Mouse (Mus musculus): Measurements from ENCODE around the gene Gm20388. TPM values are rescaled to one million over a fixed set of nuclear protein-coding genes. Genes with fewer than 3 reads are reported as not detected.

Gene Gm20388
- polyA plus RNA-seq, 1 experiment from 2014 or later = not detected

DNA sequence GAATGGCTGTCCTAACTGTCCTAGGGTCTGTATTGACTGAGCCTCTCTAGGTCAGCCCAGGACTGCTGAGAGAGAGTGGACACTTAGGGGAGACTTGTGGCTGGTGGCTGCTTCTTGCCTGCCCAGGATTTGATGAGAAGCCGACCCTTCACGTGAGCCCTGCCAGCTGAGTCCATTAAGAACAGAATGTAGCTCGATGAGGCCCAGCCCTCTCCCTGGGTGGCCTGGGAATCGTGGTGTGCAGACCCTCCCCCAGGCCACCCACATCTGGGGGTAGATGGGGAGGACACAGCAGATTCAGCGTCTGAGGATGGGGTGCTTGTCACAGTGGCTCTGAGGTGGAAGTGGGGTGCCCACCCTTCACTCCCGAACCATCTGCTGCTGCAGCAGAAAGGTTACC is 1001.8 kb downstream of the Gm20388 start:
- H3K36me3 ChIP-seq (ENCODE audit: control insufficient read depth, insufficient read depth, low read length) = no peaks in the 10 kb centered on the region
- no peaks in the 10 kb centered on the region for H3K9me3 ChIP-seq (ENCODE audit: control insufficient read depth, low read length)
- no peak overlapping the region for H3K4me3 ChIP-seq (ENCODE audit: control insufficient read depth in 1 of 2, insufficient read depth in 1 of 2, low read depth in 1 of 2, low read length in 2 of 2)
- H3K27me3 ChIP-seq (ENCODE audit: control insufficient read depth, insufficient read depth, low read length) = peaks cover 15% of the 10 kb centered on the region; the same call in 1 of the 2 replicates
- H3K4me1 ChIP-seq (ENCODE audit: control insufficient read depth in 2 of 2, insufficient read depth in 2 of 2, low read length in 2 of 2) = no peaks in the 10 kb centered on the region; a peak in 1 of 4 replicates
- no peak overlapping the region for H3K9ac ChIP-seq (ENCODE audit: low read length)
- WGBS = 30% methylated on average over 6 of the region's 6 CpGs
- no peak overlapping the region for H3K27ac ChIP-seq (replicated peaks in 1 of 2; ENCODE audit: control insufficient read depth in 1 of 2, insufficient read depth in 1 of 2, low read depth in 2 of 2, low read length in 2 of 2)
- ATAC-seq (ENCODE audit: insufficient number of reproducible peaks, insufficient read depth, low FRiP score, low read depth) = no peak
- no peak overlapping the region for H3K4me2 ChIP-seq (ENCODE audit: low read length)

DNA sequence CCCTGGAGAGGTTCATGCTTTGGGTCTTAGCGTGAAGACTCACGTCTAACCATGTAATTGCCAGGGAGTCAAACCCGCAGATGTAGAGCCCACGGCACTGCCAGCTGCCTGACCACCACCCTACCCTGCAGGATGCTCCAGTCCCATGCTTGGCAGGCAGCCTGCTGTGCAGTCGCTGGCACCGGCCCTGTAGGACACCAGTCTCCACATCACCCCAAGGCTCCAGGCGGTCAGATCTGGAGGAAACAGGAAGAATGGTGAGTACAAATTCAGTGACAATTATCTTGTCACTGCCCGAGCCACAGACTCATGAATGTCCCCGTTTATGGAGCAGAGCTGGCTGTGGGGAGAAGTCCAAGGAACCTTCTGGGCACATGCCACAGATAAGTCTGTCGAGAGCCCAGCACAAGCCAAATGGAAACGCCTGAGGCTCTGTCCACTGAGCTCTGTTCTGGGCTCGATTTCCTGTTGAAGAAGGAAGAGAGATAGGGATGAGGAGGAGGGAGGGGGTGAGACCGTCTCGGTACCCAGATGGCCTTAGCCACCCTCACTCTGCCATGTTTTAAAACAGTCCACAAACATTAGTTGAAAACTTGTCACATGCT is 1006.3 kb downstream of the Gm20388 start:
- H3K4me1 ChIP-seq (ENCODE audit: control insufficient read depth in 2 of 2, insufficient read depth in 2 of 2, low read length in 2 of 2) = no peaks in the 10 kb centered on the region
- 42% methylated on average over 14 of the region's 14 CpGs for WGBS
- ATAC-seq (ENCODE audit: insufficient number of reproducible peaks, insufficient read depth, low FRiP score, low read depth) = no peak
- no peaks in the 10 kb centered on the region for H3K36me3 ChIP-seq (ENCODE audit: control insufficient read depth, insufficient read depth, low read length)
- no peaks in the 10 kb centered on the region for H3K9me3 ChIP-seq (ENCODE audit: control insufficient read depth, low read length)
- H3K27me3 ChIP-seq (ENCODE audit: control insufficient read depth, insufficient read depth, low read length) = peaks cover 14% of the 10 kb centered on the region
- H3K9ac ChIP-seq (ENCODE audit: low read length) = no peak overlapping the region
- H3K4me3 ChIP-seq (ENCODE audit: control insufficient read depth in 1 of 2, insufficient read depth in 1 of 2, low read depth in 1 of 2, low read length in 2 of 2) = no peak overlapping the region
- H3K27ac ChIP-seq (replicated peaks in 1 of 2; ENCODE audit: control insufficient read depth in 1 of 2, insufficient read depth in 1 of 2, low read depth in 2 of 2, low read length in 2 of 2) = no peak overlapping the region
- H3K4me2 ChIP-seq (ENCODE audit: low read length) = no peak overlapping the region

DNA sequence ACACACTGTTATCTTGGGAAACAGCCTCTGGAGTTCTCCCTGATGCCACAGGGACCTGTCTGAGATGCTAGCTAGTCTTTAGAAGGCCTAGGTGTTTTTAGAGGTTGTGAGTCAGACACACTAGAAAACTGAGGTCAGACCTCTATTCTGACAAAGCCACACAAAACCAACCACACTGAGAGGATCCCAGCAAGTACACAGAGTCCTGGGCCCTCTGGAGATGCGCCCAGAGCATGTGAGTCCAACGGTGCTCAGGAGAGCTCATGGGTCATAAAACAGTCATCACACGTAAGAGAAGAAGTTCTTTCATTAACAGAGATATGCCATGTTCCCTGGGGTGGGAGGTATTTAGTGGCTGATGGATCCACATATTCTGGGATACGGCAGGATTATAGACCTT is 1009.9 kb downstream of the Gm20388 start:
- Histone ChIP-seq H3K9ac (ENCODE audit: low read length) (no peak overlapping the region), H3K27ac (replicated peaks in 1 of 2; ENCODE audit: control insufficient read depth in 1 of 2, insufficient read depth in 1 of 2, low read depth in 2 of 2, low read length in 2 of 2) (no peak overlapping the region), H3K4me3 (ENCODE audit: control insufficient read depth in 1 of 2, insufficient read depth in 1 of 2, low read depth in 1 of 2, low read length in 2 of 2) (no peak overlapping the region), H3K4me2 (ENCODE audit: low read length) (no peak overlapping the region), H3K27me3 (ENCODE audit: control insufficient read depth, insufficient read depth, low read length) (peaks cover 6% of the 10 kb centered on the region), H3K36me3 (ENCODE audit: control insufficient read depth, insufficient read depth, low read length) (no peaks in the 10 kb centered on the region), H3K9me3 (ENCODE audit: control insufficient read depth, low read length) (no peaks in the 10 kb centered on the region), H3K4me1 (ENCODE audit: control insufficient read depth in 2 of 2, insufficient read depth in 2 of 2, low read length in 2 of 2) (no peaks in the 10 kb centered on the region)
- WGBS = 89% methylated on average over 4 of the region's 4 CpGs
- no peak for ATAC-seq (ENCODE audit: insufficient number of reproducible peaks, insufficient read depth, low FRiP score, low read depth)

DNA sequence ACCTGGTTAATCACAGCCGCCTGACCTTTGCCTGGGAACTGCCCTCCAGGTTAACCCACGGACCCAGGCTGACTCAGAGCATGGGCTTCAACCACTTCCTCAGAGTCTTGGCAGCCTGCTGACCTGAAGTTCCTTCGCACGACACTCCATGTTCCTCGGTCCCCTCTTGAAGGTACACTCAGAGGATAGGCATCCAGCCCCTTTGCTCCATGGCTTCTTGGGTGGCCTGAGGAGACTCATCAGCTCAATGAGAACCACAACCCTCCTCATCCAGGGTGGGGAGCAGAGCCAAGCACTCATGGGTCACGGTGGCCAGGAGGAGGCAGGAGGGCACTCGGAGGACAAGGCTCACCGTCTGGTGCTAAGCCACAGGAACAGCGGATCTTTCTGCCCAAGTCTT is 1015.6 kb downstream of the Gm20388 start:
- no peaks in the 10 kb centered on the region for H3K9me3 ChIP-seq (ENCODE audit: control insufficient read depth, low read length)
- H3K27ac ChIP-seq (replicated peaks in 1 of 2; ENCODE audit: control insufficient read depth in 1 of 2, insufficient read depth in 1 of 2, low read depth in 2 of 2, low read length in 2 of 2) = no peak overlapping the region
- no peak overlapping the region for H3K4me2 ChIP-seq (ENCODE audit: low read length)
- no peak for ATAC-seq (ENCODE audit: insufficient number of reproducible peaks, insufficient read depth, low FRiP score, low read depth)
- H3K36me3 ChIP-seq (ENCODE audit: control insufficient read depth, insufficient read depth, low read length) = no peaks in the 10 kb centered on the region
- peaks cover 10% of the 10 kb centered on the region; the same call in 1 of the 2 replicates for H3K27me3 ChIP-seq (ENCODE audit: control insufficient read depth, insufficient read depth, low read length)
- H3K9ac ChIP-seq (ENCODE audit: low read length) = no peak overlapping the region
- WGBS = 81% methylated on average over 9 of the region's 9 CpGs
- H3K4me1 ChIP-seq (ENCODE audit: control insufficient read depth in 2 of 2, insufficient read depth in 2 of 2, low read length in 2 of 2) = no peaks in the 10 kb centered on the region
- no peak overlapping the region for H3K4me3 ChIP-seq (ENCODE audit: control insufficient read depth in 1 of 2, insufficient read depth in 1 of 2, low read depth in 1 of 2, low read length in 2 of 2)

DNA sequence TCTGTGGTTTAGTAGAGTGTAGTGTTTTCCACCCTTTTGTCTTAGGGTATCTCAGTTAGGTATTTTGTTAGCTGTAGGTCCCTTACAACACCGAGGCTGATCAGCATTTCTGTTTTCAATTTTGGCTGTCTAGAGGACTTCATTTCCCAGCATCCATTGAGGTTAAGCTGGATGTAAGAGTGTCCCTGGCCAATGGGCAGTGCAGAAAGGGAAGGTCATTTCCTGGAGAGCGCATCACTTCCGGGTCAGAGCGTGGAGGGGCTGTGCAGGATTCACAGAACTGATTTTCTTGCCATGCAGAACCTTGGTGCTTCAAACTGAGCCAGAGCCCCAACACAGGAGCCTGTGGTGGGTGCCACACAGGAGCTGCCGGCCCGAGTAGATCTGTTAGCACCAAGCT is 1017.4 kb downstream of the Gm20388 start:
- no peak overlapping the region for H3K4me3 ChIP-seq (ENCODE audit: control insufficient read depth in 1 of 2, insufficient read depth in 1 of 2, low read depth in 1 of 2, low read length in 2 of 2)
- no peaks in the 10 kb centered on the region for H3K36me3 ChIP-seq (ENCODE audit: control insufficient read depth, insufficient read depth, low read length)
- ATAC-seq (ENCODE audit: insufficient number of reproducible peaks, insufficient read depth, low FRiP score, low read depth) = no peak
- WGBS = 73% methylated on average over 6 of the region's 6 CpGs
- H3K27ac ChIP-seq (replicated peaks in 1 of 2; ENCODE audit: control insufficient read depth in 1 of 2, insufficient read depth in 1 of 2, low read depth in 2 of 2, low read length in 2 of 2) = no peak overlapping the region
- no peak overlapping the region for H3K4me2 ChIP-seq (ENCODE audit: low read length)
- no peaks in the 10 kb centered on the region for H3K4me1 ChIP-seq (ENCODE audit: control insufficient read depth in 2 of 2, insufficient read depth in 2 of 2, low read length in 2 of 2)
- H3K27me3 ChIP-seq (ENCODE audit: control insufficient read depth, insufficient read depth, low read length) = peaks cover 10% of the 10 kb centered on the region; the same call in 1 of the 2 replicates
- H3K9me3 ChIP-seq (ENCODE audit: control insufficient read depth, low read length) = no peaks in the 10 kb centered on the region
- no peak overlapping the region for H3K9ac ChIP-seq (ENCODE audit: low read length)

DNA sequence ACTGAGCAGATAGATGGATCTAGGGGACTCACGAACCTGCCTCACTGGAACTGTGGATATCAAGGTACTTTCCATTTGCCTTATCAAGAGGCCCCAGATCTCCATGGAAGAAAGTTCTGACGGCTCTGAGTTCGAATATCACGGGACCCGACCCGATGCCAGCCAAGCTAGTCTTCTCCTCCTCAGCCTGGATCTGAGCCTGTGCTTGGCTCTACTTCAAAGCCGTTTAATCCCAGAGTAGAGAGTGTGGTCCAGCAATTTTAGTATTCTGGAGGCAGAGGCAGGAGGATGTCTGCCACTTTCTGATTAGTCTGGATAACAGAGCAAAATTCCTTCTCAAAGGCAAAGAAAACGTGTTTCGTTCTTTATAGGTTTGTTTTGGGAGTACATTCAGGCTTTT is 1024.0 kb downstream of the Gm20388 start:
- ATAC-seq (ENCODE audit: insufficient number of reproducible peaks, insufficient read depth, low FRiP score, low read depth) = no peak
- Histone ChIP-seq H3K9me3 (ENCODE audit: control insufficient read depth, low read length) (no peaks in the 10 kb centered on the region), H3K4me3 (ENCODE audit: control insufficient read depth in 1 of 2, insufficient read depth in 1 of 2, low read depth in 1 of 2, low read length in 2 of 2) (no peak overlapping the region), H3K4me1 (ENCODE audit: control insufficient read depth in 2 of 2, insufficient read depth in 2 of 2, low read length in 2 of 2) (no peaks in the 10 kb centered on the region), H3K4me2 (ENCODE audit: low read length) (no peak overlapping the region), H3K27me3 (ENCODE audit: control insufficient read depth, insufficient read depth, low read length) (peaks cover 46% of the 10 kb centered on the region), H3K27ac (replicated peaks in 1 of 2; ENCODE audit: control insufficient read depth in 1 of 2, insufficient read depth in 1 of 2, low read depth in 2 of 2, low read length in 2 of 2) (no peak overlapping the region), H3K9ac (ENCODE audit: low read length) (no peak overlapping the region), H3K36me3 (ENCODE audit: control insufficient read depth, insufficient read depth, low read length) (no peaks in the 10 kb centered on the region)
- 87% methylated on average over 9 of the region's 9 CpGs for WGBS

DNA sequence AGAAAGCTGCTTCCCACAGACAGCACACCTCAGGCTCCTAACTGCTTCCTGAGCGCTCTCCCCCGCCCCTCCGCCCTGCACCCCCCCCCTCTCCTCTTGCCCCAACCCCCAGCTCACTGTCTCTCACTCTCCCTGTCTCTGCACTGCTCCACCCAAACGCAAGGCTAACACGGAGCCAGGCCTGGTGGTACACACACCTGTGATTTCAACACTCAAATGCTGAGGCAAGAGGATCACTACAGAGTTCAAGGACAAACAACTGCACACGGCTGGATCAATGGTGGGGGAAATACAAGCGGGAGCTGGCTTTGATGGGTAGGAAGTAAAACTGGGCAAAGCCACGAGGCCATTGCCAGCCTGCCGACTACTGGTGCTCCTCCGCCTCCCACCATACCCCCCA is 1026.0 kb downstream of the Gm20388 start:
- no peak overlapping the region for H3K9ac ChIP-seq (ENCODE audit: low read length)
- no peak for ATAC-seq (ENCODE audit: insufficient number of reproducible peaks, insufficient read depth, low FRiP score, low read depth)
- H3K4me3 ChIP-seq (ENCODE audit: control insufficient read depth in 1 of 2, insufficient read depth in 1 of 2, low read depth in 1 of 2, low read length in 2 of 2) = no peak overlapping the region
- WGBS = 48% methylated on average over 10 of the region's 10 CpGs
- no peaks in the 10 kb centered on the region for H3K36me3 ChIP-seq (ENCODE audit: control insufficient read depth, insufficient read depth, low read length)
- no peaks in the 10 kb centered on the region for H3K4me1 ChIP-seq (ENCODE audit: control insufficient read depth in 2 of 2, insufficient read depth in 2 of 2, low read length in 2 of 2)
- no peaks in the 10 kb centered on the region for H3K9me3 ChIP-seq (ENCODE audit: control insufficient read depth, low read length)
- H3K27ac ChIP-seq (replicated peaks in 1 of 2; ENCODE audit: control insufficient read depth in 1 of 2, insufficient read depth in 1 of 2, low read depth in 2 of 2, low read length in 2 of 2) = no peak overlapping the region
- peaks cover 48% of the 10 kb centered on the region for H3K27me3 ChIP-seq (ENCODE audit: control insufficient read depth, insufficient read depth, low read length)
- no peak overlapping the region for H3K4me2 ChIP-seq (ENCODE audit: low read length)

DNA sequence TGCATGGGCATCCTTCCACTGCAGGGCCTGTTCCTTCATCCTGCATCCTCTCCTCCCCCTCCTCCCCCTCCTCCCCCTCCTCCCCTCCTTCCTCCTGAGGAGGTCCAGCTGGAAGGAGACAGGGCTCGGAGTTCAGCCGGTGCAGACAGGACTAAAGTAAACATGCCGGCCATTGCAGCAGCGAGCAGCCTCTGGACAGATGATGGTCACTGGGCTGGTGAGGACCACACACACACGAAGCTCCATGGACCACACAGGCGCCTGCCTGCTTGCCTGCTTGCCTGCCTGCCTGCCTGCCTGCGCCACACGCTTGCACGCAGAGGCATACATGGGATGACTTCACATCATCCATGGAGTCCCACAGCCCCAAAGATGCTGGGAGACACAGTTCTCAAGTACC is 1026.8 kb downstream of the Gm20388 start:
- Histone ChIP-seq H3K9ac (ENCODE audit: low read length) (no peak overlapping the region), H3K27me3 (ENCODE audit: control insufficient read depth, insufficient read depth, low read length) (peaks cover 50% of the 10 kb centered on the region), H3K4me2 (ENCODE audit: low read length) (no peak overlapping the region), H3K4me1 (ENCODE audit: control insufficient read depth in 2 of 2, insufficient read depth in 2 of 2, low read length in 2 of 2) (no peaks in the 10 kb centered on the region), H3K4me3 (ENCODE audit: control insufficient read depth in 1 of 2, insufficient read depth in 1 of 2, low read depth in 1 of 2, low read length in 2 of 2) (no peak overlapping the region), H3K36me3 (ENCODE audit: control insufficient read depth, insufficient read depth, low read length) (no peaks in the 10 kb centered on the region), H3K27ac (replicated peaks in 1 of 2; ENCODE audit: control insufficient read depth in 1 of 2, insufficient read depth in 1 of 2, low read depth in 2 of 2, low read length in 2 of 2) (no peak overlapping the region), H3K9me3 (ENCODE audit: control insufficient read depth, low read length) (no peaks in the 10 kb centered on the region)
- 48% methylated on average over 8 of the region's 9 CpGs for WGBS
- no peak for ATAC-seq (ENCODE audit: insufficient number of reproducible peaks, insufficient read depth, low FRiP score, low read depth)

All from heart, embryonic 14.5 days (tissue).